Mouse (Mus musculus): Measurements from ENCODE around the gene Rasef. TPM values are rescaled to one million over a fixed set of nuclear protein-coding genes. Genes with fewer than 3 reads are reported as not detected.

Gene Rasef
- total RNA-seq, 2 experiments from 2014 or later: 0.10 to 0.18 TPM

Other genes with a start within 250 kb of the Rasef start
- not detected for gene Gm11238, start 183.1 kb downstream of the Rasef start, total RNA-seq (2021)
- gene Gm11237, start 168.0 kb downstream of the Rasef start, total RNA-seq (2021): not detected
- not detected for gene Gm11236, start 152.9 kb downstream of the Rasef start, total RNA-seq (2021)
- not detected for gene Gm11239, start 122.6 kb downstream of the Rasef start, total RNA-seq (2021)
- gene Gm428, start 107.5 kb downstream of the Rasef start, total RNA-seq (2021): not detected
- not detected for gene Gm11758, start 85.3 kb upstream of the Rasef start, total RNA-seq (2021)
- not detected for gene Gm11757, start 100.1 kb upstream of the Rasef start, total RNA-seq (2021)
- not detected for gene Gm13871, start 115.0 kb upstream of the Rasef start, total RNA-seq (2021)
- not detected for gene Gm11756, start 129.8 kb upstream of the Rasef start, total RNA-seq (2021)
- gene 2310002L09Rik, start 159.9 kb upstream of the Rasef start, total RNA-seq (2021): not detected
- gene Frmd3, start 222.4 kb upstream of the Rasef start, total RNA-seq (2021): 1 to 10 TPM; 8.1 to 8.2 TPM